Mouse (Mus musculus) forebrain, postnatal 0 days (tissue): ENCODE measurements around the gene Mcu. TPM values are rescaled to one million over a fixed set of nuclear protein-coding genes. Genes with fewer than 3 reads are reported as not detected.

ENCODE experiments used
- ATAC-seq: fragments of 200-750 bp; cut with Nextera tagmentation; 2 replicates; pipeline ENCODE4 v1.8.0; 2017; ENCODE audit warnings: mild to moderate bottlenecking, moderate library complexity
- DNase-seq: peaks from one replicate; pipeline ENCODE4 v3.0.0-alpha.2; 2015
- H3K27ac ChIP-seq: fragments of 300-500 bp; sonication (generic); 2 replicates; pipeline ENCODE4 v1.5.1; 2014; ENCODE audit warnings: low read depth, mild to moderate bottlenecking, antibody characterized with exemption, low read length, moderate library complexity, mixed read lengths
- H3K27me3 ChIP-seq: fragments of 300-500 bp; sonication (generic); 2 replicates; pipeline ENCODE4 v1.6.1; 2014; ENCODE audit warnings: mild to moderate bottlenecking, low read length, mixed read lengths; ENCODE audit not compliant: insufficient read depth
- H3K36me3 ChIP-seq: fragments of 300-500 bp; sonication (generic); 2 replicates; pipeline ENCODE4 v1.6.1; 2014; ENCODE audit warnings: mild to moderate bottlenecking, moderate library complexity; ENCODE audit not compliant: insufficient read depth
- H3K4me1 ChIP-seq: fragments of 300-500 bp; sonication (generic); 2 replicates; pipeline ENCODE4 v1.6.1; 2014; ENCODE audit warnings: antibody characterized with exemption; ENCODE audit not compliant: insufficient read depth
- H3K4me2 ChIP-seq: fragments of 300-500 bp; sonication (generic); 2 replicates; pipeline ENCODE4 v1.6.1; 2014; ENCODE audit warnings: low read depth, mild to moderate bottlenecking, moderate library complexity
- H3K4me3 ChIP-seq: fragments of 300-500 bp; sonication (generic); 2 replicates; pipeline ENCODE4 v1.5.1; 2014; ENCODE audit warnings: low read depth, low read length, mixed read lengths
- H3K9ac ChIP-seq: fragments of 300-500 bp; sonication (generic); 2 replicates; pipeline ENCODE4 v1.6.1; 2014; ENCODE audit warnings: mild to moderate bottlenecking
- H3K9me3 ChIP-seq: fragments of 300-500 bp; sonication (generic); 2 replicates; pipeline ENCODE4 v1.6.1; 2016; ENCODE audit warnings: low read length
- CTCF ChIP-seq: sonication (generic); IDR thresholded peaks from 2 replicates; pipeline ENCODE4 v1.5.1; 2016; ENCODE audit warnings: antibody characterized with exemption, control low read depth, low read depth
- WGBS: fragments of 180-500 bp; shearing (Covaris S2); extraction: QIAGEN DNeasy Blood & Tissue Kit; methylation state at CpG from one replicate; pipeline ENCODE4 v1.1.7; 2014; 5-methylcytosine and 5-hydroxymethylcytosine counted together
- polyA plus RNA-seq: library from polyadenylated mRNA; unstranded; fragments of >200 nt; fragmentation: Nextera tagmentation; extraction: Ambion mirVana; gene quantifications from 2 replicates; pipeline ENCODE4 v1.2.1, GENCODE M21; 2015
- total RNA-seq: library from RNA; depleted of rRNA; stranded (reverse); fragments of >200 nt; gene quantifications from 2 replicates; pipeline ENCODE4 v1.2.3, GENCODE M21; 2014

Mcu gene
- total and polyA plus RNA-seq, 2 experiments from 2014 or later: 41.0 to 58.0 TPM

DNA sequence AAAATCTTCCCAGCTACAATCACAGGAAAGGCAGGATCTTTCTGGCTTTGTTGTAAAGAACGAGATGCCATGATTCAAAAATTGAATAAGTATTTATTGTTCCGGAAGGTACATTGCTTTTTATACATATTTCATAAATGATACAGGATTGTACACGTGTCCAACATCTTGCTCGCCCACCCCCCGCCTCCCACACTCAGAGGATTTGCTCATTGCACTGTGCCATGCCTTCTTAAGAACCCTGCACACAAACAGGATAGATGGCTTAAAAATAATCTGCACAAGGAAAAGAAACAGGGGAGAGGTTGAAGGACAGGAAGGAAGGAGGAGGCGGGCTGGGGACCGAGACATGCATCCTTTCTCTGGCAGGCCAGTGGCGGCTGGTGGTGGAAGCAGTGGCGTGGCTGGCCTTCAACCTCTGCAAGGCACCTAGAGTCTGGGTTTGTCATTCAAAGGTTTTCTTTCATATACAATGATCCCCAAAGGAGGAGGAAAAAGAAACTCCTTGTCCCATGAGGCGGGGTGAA, 169.5 kb downstream of the Mcu start:
- Histone ChIP-seq H3K27me3 (no peaks in the 10 kb centered on the region), H3K9ac (no peak overlapping the region), H3K4me1 (no peaks in the 10 kb centered on the region), H3K27ac (no peak overlapping the region), H3K9me3 (no peaks in the 10 kb centered on the region), H3K4me2 (no peak overlapping the region), H3K4me3 (no peak overlapping the region), H3K36me3 (no peaks in the 10 kb centered on the region)
- 90% methylated on average over 10 of the region's 10 CpGs for WGBS
- no peak for ATAC-seq
- DNase-seq: no peak
- no peak for TF ChIP-seq CTCF

DNA sequence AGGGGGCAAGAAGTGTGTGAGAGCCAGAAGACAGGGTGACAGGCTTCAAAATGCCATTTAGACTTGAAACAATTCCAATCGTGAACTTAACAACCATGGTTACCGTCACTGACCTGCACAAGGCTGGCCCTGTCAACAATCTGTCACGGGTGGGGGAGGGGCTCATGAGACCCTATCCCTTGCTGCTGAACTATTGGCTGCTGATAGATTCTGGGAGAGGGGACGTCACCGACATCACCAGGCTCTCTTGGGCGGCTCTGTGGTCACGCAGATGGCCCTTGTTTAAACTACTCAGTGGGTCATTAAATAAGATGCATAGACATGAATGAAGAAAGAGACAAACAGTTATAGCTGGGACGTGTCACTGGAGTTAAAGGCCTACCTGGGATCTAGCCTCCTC, 171.9 kb downstream of the Mcu start:
- Histone ChIP-seq H3K4me1 (no peaks in the 10 kb centered on the region), H3K9me3 (no peaks in the 10 kb centered on the region), H3K4me3 (no peak overlapping the region), H3K4me2 (no peak overlapping the region), H3K36me3 (no peaks in the 10 kb centered on the region), H3K27ac (no peak overlapping the region), H3K9ac (no peak overlapping the region), H3K27me3 (no peaks in the 10 kb centered on the region)
- ATAC-seq (no peak), DNase-seq (no peak)
- TF ChIP-seq CTCF: no peak
- WGBS: 72% methylated on average over 8 of the region's 8 CpGs

DNA sequence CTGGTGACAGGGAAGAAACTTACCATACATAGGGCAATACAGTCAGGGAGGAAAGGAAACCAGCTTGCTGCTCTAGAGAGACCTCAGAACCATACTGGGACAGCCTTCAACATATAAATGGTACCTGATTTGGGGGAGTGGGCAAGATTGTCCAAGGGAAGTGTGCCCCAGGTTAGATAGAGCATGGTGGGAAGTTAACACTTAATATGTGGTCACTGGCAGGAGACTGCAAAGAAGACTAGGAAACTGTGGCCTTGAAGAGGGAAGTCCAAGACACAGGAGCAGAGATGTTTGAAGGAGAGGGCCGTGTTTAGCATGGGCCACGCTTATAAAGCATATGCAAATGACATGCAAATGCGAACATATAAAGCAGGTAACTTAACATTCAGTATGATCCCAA, 172.4 kb downstream of the Mcu start:
- no peak overlapping the region for H3K4me2 ChIP-seq
- DNase-seq (no peak), ATAC-seq (no peak)
- no peaks in the 10 kb centered on the region for H3K36me3 ChIP-seq
- WGBS: 68% methylated on average over 3 of the region's 3 CpGs
- no peak for TF ChIP-seq CTCF
- H3K4me3 ChIP-seq: no peak overlapping the region
- no peaks in the 10 kb centered on the region for H3K9me3 ChIP-seq
- no peak overlapping the region for H3K27ac ChIP-seq
- H3K4me1 ChIP-seq: no peaks in the 10 kb centered on the region
- H3K9ac ChIP-seq: no peak overlapping the region
- no peaks in the 10 kb centered on the region for H3K27me3 ChIP-seq

DNA sequence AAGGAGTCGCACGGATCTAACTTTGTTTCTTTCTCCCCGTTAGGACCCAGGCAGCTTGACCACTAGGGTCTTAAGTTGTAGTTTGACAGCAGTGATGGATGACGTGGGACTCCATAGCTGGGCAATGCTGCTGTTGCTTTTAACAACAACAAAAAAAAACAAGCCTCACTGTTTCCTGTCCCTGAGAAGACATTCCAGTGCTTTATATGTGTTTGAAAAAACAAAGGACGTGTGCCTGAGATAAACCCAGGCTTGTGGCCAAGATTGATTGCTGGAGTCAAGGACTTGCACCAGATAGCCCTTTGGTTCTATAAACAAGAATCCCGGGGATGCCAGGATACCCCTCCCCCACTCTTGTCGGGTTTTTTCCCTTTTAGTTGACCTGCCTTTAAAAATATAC, 173.3 kb downstream of the Mcu start:
- no peak for ATAC-seq

DNA sequence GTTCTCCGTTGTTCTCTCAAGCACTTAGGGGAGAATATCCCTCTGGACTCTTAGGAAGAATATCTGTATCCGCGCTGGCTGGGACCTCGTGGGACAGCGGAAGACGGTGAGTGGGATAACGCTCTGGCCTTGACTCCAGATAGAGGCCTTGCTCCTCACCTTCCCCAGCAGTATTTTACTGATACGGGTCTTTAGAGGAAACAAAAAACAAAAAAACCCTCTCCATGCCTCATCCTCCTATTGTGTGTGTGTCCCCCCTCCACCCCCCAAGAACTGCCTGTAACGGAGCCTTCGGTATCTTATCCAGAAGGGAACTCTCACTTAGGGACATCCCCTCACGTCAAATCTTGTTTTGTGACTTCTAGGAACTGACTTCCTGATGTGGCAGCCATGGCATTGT, 174.8 kb downstream of the Mcu start, which contains the start of gene Oit3:
Gene Oit3 (minus strand): TSS at position 44 of the 400 bp plus-strand sequence.
- no peak within 1 kb of the TSS for H3K9ac ChIP-seq
- H3K9me3 ChIP-seq: no peaks in the 10 kb centered on the region
- H3K4me1 ChIP-seq: no peaks in the 10 kb centered on the region
- no peaks in the 10 kb centered on the region for H3K27me3 ChIP-seq
- no peak for DNase-seq
- no peak within 1 kb of the TSS for H3K4me3 ChIP-seq
- ATAC-seq: no peak
- H3K27ac ChIP-seq: no peak within 1 kb of the TSS
- no peak for TF ChIP-seq CTCF
- no peak within 1 kb of the TSS for H3K4me2 ChIP-seq
- no peaks in the 10 kb centered on the region for H3K36me3 ChIP-seq
- WGBS: 87% methylated on average over 11 of the region's 11 CpGs

More for the DNA sequence above, 173.3 kb downstream of the Mcu start:
- Histone ChIP-seq H3K4me2 (no peak overlapping the region), H3K27me3 (no peaks in the 10 kb centered on the region), H3K9ac (no peak overlapping the region), H3K9me3 (no peaks in the 10 kb centered on the region), H3K4me3 (no peak overlapping the region), H3K36me3 (no peaks in the 10 kb centered on the region), H3K4me1 (no peaks in the 10 kb centered on the region), H3K27ac (no peak overlapping the region)
- 65% methylated on average over 7 of the region's 7 CpGs for WGBS
- no peak for TF ChIP-seq CTCF
- DNase-seq: no peak

DNA sequence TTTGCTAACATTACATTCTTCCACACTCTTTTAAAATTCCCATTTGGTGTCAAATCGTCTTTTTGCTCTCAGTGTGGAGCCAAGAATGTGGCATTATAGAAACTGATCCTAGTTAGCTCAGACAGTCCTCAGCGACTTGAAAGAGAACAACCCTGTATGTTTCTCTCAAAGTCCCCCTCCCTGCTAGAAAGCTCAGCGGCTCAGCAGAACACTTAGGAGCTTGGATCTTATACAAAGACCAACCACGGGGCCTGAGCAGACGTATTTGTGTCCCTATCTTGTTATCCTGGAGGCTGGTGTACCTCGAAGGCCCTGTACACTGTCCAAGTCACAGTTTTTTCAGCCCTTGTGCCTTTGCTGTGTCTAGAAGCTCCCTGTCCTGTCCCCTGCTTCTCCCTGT, 176.3 kb downstream of the Mcu start:
- no peak for ATAC-seq
- Histone ChIP-seq H3K4me2 (no peak overlapping the region), H3K27me3 (no peaks in the 10 kb centered on the region), H3K9me3 (no peaks in the 10 kb centered on the region), H3K36me3 (no peaks in the 10 kb centered on the region), H3K4me1 (no peaks in the 10 kb centered on the region), H3K9ac (no peak overlapping the region), H3K27ac (no peak overlapping the region), H3K4me3 (no peak overlapping the region)
- 39% methylated on average over 6 of the region's 6 CpGs for WGBS
- TF ChIP-seq CTCF: no peak
- no peak for DNase-seq

DNA sequence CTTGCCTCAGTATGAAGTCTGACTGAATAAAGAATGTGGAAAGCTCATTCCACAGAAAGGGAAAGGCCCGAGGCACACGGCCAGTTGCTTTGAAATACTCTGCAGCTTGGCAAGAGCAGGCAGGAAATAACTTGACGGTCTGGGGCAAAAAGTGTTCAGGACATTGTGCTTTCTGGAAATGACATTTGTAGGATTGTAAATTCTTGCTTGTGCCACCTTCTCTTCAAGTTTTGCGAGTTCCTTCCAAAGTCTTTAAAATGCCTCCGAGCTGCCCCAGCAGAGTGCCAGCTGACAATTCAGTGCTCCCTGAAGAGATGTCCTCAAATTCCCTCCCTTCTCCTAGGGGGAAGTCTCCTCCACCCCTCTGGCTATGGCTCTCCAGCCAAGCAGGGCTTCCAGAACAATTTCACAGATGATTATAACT, 177.0 kb downstream of the Mcu start:
- WGBS: 37% methylated on average over 5 of the region's 5 CpGs
- H3K27me3 ChIP-seq: no peaks in the 10 kb centered on the region
- no peak for TF ChIP-seq CTCF
- H3K36me3 ChIP-seq: no peaks in the 10 kb centered on the region
- ATAC-seq (no peak), DNase-seq (no peak)
- no peak overlapping the region for H3K4me2 ChIP-seq
- H3K4me1 ChIP-seq: no peaks in the 10 kb centered on the region
- no peak overlapping the region for H3K4me3 ChIP-seq
- no peak overlapping the region for H3K27ac ChIP-seq
- H3K9ac ChIP-seq: no peak overlapping the region
- H3K9me3 ChIP-seq: no peaks in the 10 kb centered on the region
